Mouse (Mus musculus): ENCODE results near the gene Adipor2. TPM values are rescaled to one million over a fixed set of nuclear protein-coding genes. Genes with fewer than 3 reads are reported as not detected.

Adipor2 gene
- polyA plus RNA-seq, 1 experiment from 2014 or later = 27.9 TPM

GRCm38 (mm10) chr6:119418392-119419251 lies 1.1 kb upstream of the Adipor2 start:
- no peak for ATAC-seq (ENCODE audit: insufficient number of reproducible peaks, insufficient read depth, low FRiP score, low TSS enrichment, low read depth)

GRCm38 (mm10) chr6:119417821-119418220 lies 317 bp upstream of the Adipor2 start:
- WGBS = 68% methylated on average over 7 of the region's 7 CpGs
- Histone ChIP-seq H3K27ac (no peak overlapping the region), H3K9ac (replicated peaks) (no peak overlapping the region), H3K9me3 (no peaks in the 10 kb centered on the region), H3K4me2 (peak overlapping the region; percentile 40; the same call in 1 of the 2 replicates), H3K4me1 (replicated peaks) (peaks cover 11% of the 10 kb centered on the region), H3K4me3 (replicated peaks) (no peak overlapping the region), H3K36me3 (no peaks in the 10 kb centered on the region), H3K27me3 (no peaks in the 10 kb centered on the region; the same call in 1 of the 2 replicates)
- no peak for ATAC-seq (ENCODE audit: insufficient number of reproducible peaks, insufficient read depth, low FRiP score, low TSS enrichment, low read depth)

More at GRCm38 (mm10) chr6:119418392-119419251, 1.1 kb upstream of the Adipor2 start:
- Histone ChIP-seq H3K27ac (0 out of 2 replicates have a peak overlapping the region, but pooled peaks have one; percentile 23), H3K36me3 (no peaks in the 10 kb centered on the region), H3K4me1 (replicated peaks) (peaks cover 11% of the 10 kb centered on the region), H3K4me2 (no peak overlapping the region), H3K9ac (replicated peaks) (no peak overlapping the region), H3K9me3 (no peaks in the 10 kb centered on the region), H3K4me3 (replicated peaks) (no peak overlapping the region), H3K27me3 (no peaks in the 10 kb centered on the region; the same call in 1 of the 2 replicates)
- 50% methylated on average over 7 of the region's 7 CpGs for WGBS

- H3K4me2 ChIP-seq = no peak overlapping the region
Measured at GRCm38 (mm10) chr6:119416643-119417042, 861 bp downstream of the Adipor2 start.

GRCm38 (mm10) chr6:119414262-119415043 lies 3.1 kb downstream of the Adipor2 start:
- no peak for ATAC-seq (ENCODE audit: insufficient number of reproducible peaks, insufficient read depth, low FRiP score, low TSS enrichment, low read depth)
- H3K27ac ChIP-seq = no peak overlapping the region
- WGBS = 86% methylated on average over 15 of the region's 15 CpGs

More at GRCm38 (mm10) chr6:119416643-119417042, 861 bp downstream of the Adipor2 start:
- Histone ChIP-seq H3K4me3 (replicated peaks) (no peak overlapping the region), H3K27ac (no peak overlapping the region), H3K9me3 (no peaks in the 10 kb centered on the region), H3K4me1 (replicated peaks) (peaks cover 7% of the 10 kb centered on the region), H3K36me3 (no peaks in the 10 kb centered on the region), H3K27me3 (no peaks in the 10 kb centered on the region; the same call in 1 of the 2 replicates), H3K9ac (replicated peaks) (no peak overlapping the region)
- 74% methylated on average over 6 of the region's 6 CpGs for WGBS
- ATAC-seq (ENCODE audit: insufficient number of reproducible peaks, insufficient read depth, low FRiP score, low TSS enrichment, low read depth) = no peak

GRCm38 (mm10) chr6:119412588-119412987 lies 4.9 kb downstream of the Adipor2 start:
- H3K9me3 ChIP-seq = no peaks in the 10 kb centered on the region
- H3K9ac ChIP-seq (replicated peaks) = no peak overlapping the region
- H3K4me3 ChIP-seq (replicated peaks) = no peak overlapping the region
- 92% methylated on average over 4 of the region's 4 CpGs for WGBS
- H3K36me3 ChIP-seq = no peaks in the 10 kb centered on the region
- ATAC-seq (ENCODE audit: insufficient number of reproducible peaks, insufficient read depth, low FRiP score, low TSS enrichment, low read depth) = no peak
- H3K27me3 ChIP-seq = no peaks in the 10 kb centered on the region; the same call in 1 of the 2 replicates
- H3K4me1 ChIP-seq (replicated peaks) = peaks cover 11% of the 10 kb centered on the region
- no peak overlapping the region for H3K4me2 ChIP-seq
- no peak overlapping the region for H3K27ac ChIP-seq

More at GRCm38 (mm10) chr6:119414262-119415043, 3.1 kb downstream of the Adipor2 start:
- no peak overlapping the region for H3K4me3 ChIP-seq (replicated peaks)
- H3K27me3 ChIP-seq = no peaks in the 10 kb centered on the region; the same call in 1 of the 2 replicates
- no peaks in the 10 kb centered on the region for H3K9me3 ChIP-seq
- H3K4me2 ChIP-seq = no peak overlapping the region
- peaks cover 7% of the 10 kb centered on the region for H3K4me1 ChIP-seq (replicated peaks)
- H3K36me3 ChIP-seq = no peaks in the 10 kb centered on the region
- no peak overlapping the region for H3K9ac ChIP-seq (replicated peaks)

- no peak overlapping the region for H3K4me3 ChIP-seq (replicated peaks)
- no peak overlapping the region for H3K4me2 ChIP-seq
- ATAC-seq (ENCODE audit: insufficient number of reproducible peaks, insufficient read depth, low FRiP score, low TSS enrichment, low read depth) = no peak
- H3K4me1 ChIP-seq (replicated peaks) = 0 out of 2 replicates have a peak, but pooled peaks cover 5% of the 10 kb centered on the region
- H3K27me3 ChIP-seq = no peaks in the 10 kb centered on the region; the same call in 1 of the 2 replicates
- H3K36me3 ChIP-seq = no peaks in the 10 kb centered on the region
- WGBS = 88% methylated on average over 3 of the region's 3 CpGs
- no peak overlapping the region for H3K9ac ChIP-seq (replicated peaks)
- H3K9me3 ChIP-seq = no peaks in the 10 kb centered on the region
- no peak overlapping the region for H3K27ac ChIP-seq
Measured at GRCm38 (mm10) chr6:119411511-119411910, 6.0 kb downstream of the Adipor2 start.

GRCm38 (mm10) chr6:119409766-119410165 lies 7.7 kb downstream of the Adipor2 start:
- H3K27ac ChIP-seq = no peak overlapping the region
- 73% methylated on average over 1 of the region's 1 CpGs for whole genome bisulfite sequencing
- 0 out of 2 replicates have a peak, but pooled peaks cover 5% of the 10 kb centered on the region for H3K4me1 ChIP-seq (replicated peaks)
- H3K36me3 ChIP-seq = no peaks in the 10 kb centered on the region
- no peak overlapping the region for H3K4me3 ChIP-seq (replicated peaks)
- no peaks in the 10 kb centered on the region for H3K9me3 ChIP-seq
- no peak overlapping the region for H3K4me2 ChIP-seq
- no peaks in the 10 kb centered on the region; the same call in 1 of the 2 replicates for H3K27me3 ChIP-seq
- no peak for ATAC-seq (ENCODE audit: insufficient number of reproducible peaks, insufficient read depth, low FRiP score, low TSS enrichment, low read depth)
- H3K9ac ChIP-seq (replicated peaks) = no peak overlapping the region

- 76% methylated on average over 9 of the region's 9 CpGs for WGBS
- no peak overlapping the region for H3K27ac ChIP-seq
- no peak overlapping the region for H3K9ac ChIP-seq (replicated peaks)
- H3K4me3 ChIP-seq (replicated peaks) = no peak overlapping the region
- 0 out of 2 replicates have a peak, but pooled peaks cover 5% of the 10 kb centered on the region for H3K4me1 ChIP-seq (replicated peaks)
- no peaks in the 10 kb centered on the region for H3K36me3 ChIP-seq
- no peaks in the 10 kb centered on the region for H3K9me3 ChIP-seq
- no peak for ATAC-seq (ENCODE audit: insufficient number of reproducible peaks, insufficient read depth, low FRiP score, low TSS enrichment, low read depth)
- no peak overlapping the region for H3K4me2 ChIP-seq
- H3K27me3 ChIP-seq = no peaks in the 10 kb centered on the region
Measured at GRCm38 (mm10) chr6:119408582-119408981, 8.9 kb downstream of the Adipor2 start.

- 54% methylated on average over 6 of the region's 6 CpGs for WGBS
- no peak overlapping the region for H3K4me2 ChIP-seq
- H3K9ac ChIP-seq (replicated peaks) = no peak overlapping the region
- no peaks in the 10 kb centered on the region for H3K36me3 ChIP-seq
- 0 out of 2 replicates have a peak, but pooled peaks cover 5% of the 10 kb centered on the region for H3K4me1 ChIP-seq (replicated peaks)
- no peak for ATAC-seq (ENCODE audit: insufficient number of reproducible peaks, insufficient read depth, low FRiP score, low TSS enrichment, low read depth)
- H3K9me3 ChIP-seq = no peaks in the 10 kb centered on the region
- H3K4me3 ChIP-seq (replicated peaks) = no peak overlapping the region
- H3K27ac ChIP-seq = no peak overlapping the region
- no peaks in the 10 kb centered on the region for H3K27me3 ChIP-seq
Measured at GRCm38 (mm10) chr6:119407818-119408217, 9.7 kb downstream of the Adipor2 start.

- no peak for ATAC-seq (ENCODE audit: insufficient number of reproducible peaks, insufficient read depth, low FRiP score, low TSS enrichment, low read depth)
- Histone ChIP-seq H3K9me3 (no peaks in the 10 kb centered on the region), H3K27ac (no peak overlapping the region), H3K36me3 (no peaks in the 10 kb centered on the region), H3K4me1 (replicated peaks) (0 out of 2 replicates have a peak, but pooled peaks cover 5% of the 10 kb centered on the region), H3K27me3 (no peaks in the 10 kb centered on the region), H3K4me2 (no peak overlapping the region), H3K4me3 (replicated peaks) (no peak overlapping the region), H3K9ac (replicated peaks) (no peak overlapping the region)
- WGBS = 80% methylated on average over 8 of the region's 8 CpGs
Measured at GRCm38 (mm10) chr6:119406528-119406927, 11.0 kb downstream of the Adipor2 start.

- Histone ChIP-seq H3K4me2 (no peak overlapping the region), H3K4me1 (replicated peaks) (0 out of 2 replicates have a peak, but pooled peaks cover 5% of the 10 kb centered on the region)
Measured at GRCm38 (mm10) chr6:119405310-119405709, 12.2 kb downstream of the Adipor2 start.

More at GRCm38 (mm10) chr6:119405310-119405709, 12.2 kb downstream of the Adipor2 start:
- no peak for ATAC-seq (ENCODE audit: insufficient number of reproducible peaks, insufficient read depth, low FRiP score, low TSS enrichment, low read depth)
- WGBS = 43% methylated on average over 7 of the region's 7 CpGs
- Histone ChIP-seq H3K27ac (no peak overlapping the region), H3K27me3 (no peaks in the 10 kb centered on the region), H3K9ac (replicated peaks) (no peak overlapping the region), H3K36me3 (no peaks in the 10 kb centered on the region), H3K9me3 (no peaks in the 10 kb centered on the region), H3K4me3 (replicated peaks) (no peak overlapping the region)
